Mouse (Mus musculus) kidney, postnatal 14 days (tissue): ENCODE results near the gene Itgb4.
A peak's percentile ranks its signal among the peaks of the same experiment; 100 is the strongest.

ENCODE experiments used
- DNase-seq: peaks from one replicate; pipeline ENCODE4 v3.0.0; 2022; ENCODE audit warnings: mixed read lengths

Itgb4 gene

GRCm38 (mm10) chr11:115970006-115970673, 4.4 kb upstream of the Itgb4 start:
- DNase-seq: peak; percentile 38

- peak; percentile 66 for DNase-seq
Observed at GRCm38 (mm10) chr11:115971016-115971415, 3.5 kb upstream of the Itgb4 start.

- no peak for DNase-seq
Observed at GRCm38 (mm10) chr11:115975083-115975420, 543 bp downstream of the Itgb4 start.

- no peak for DNase-seq
Observed at GRCm38 (mm10) chr11:115975544-115975943, 1.0 kb downstream of the Itgb4 start.

- DNase-seq: no peak
Observed at GRCm38 (mm10) chr11:115982472-115982871, 8.0 kb downstream of the Itgb4 start.

GRCm38 (mm10) chr11:115983291-115983690, 8.8 kb downstream of the Itgb4 start:
- DNase-seq: no peak

- DNase-seq: no peak
Observed at GRCm38 (mm10) chr11:115989686-115990085, 15.2 kb downstream of the Itgb4 start.

GRCm38 (mm10) chr11:115992098-115992497, 17.6 kb downstream of the Itgb4 start:
- no peak for DNase-seq

- DNase-seq: no peak
Observed at GRCm38 (mm10) chr11:115995256-115995655, 20.7 kb downstream of the Itgb4 start.

- DNase-seq: no peak
Observed at GRCm38 (mm10) chr11:115997047-115997446, 22.5 kb downstream of the Itgb4 start.

- no peak for DNase-seq
Observed at GRCm38 (mm10) chr11:115997662-115998061, 23.2 kb downstream of the Itgb4 start.

- no peak for DNase-seq
Observed at GRCm38 (mm10) chr11:115999027-115999426, 24.5 kb downstream of the Itgb4 start.

- peak; percentile 82 for DNase-seq
Observed at GRCm38 (mm10) chr11:115999538-116000143, 25.1 kb downstream of the Itgb4 start.

- DNase-seq: no peak
Observed at GRCm38 (mm10) chr11:116000607-116001006, 26.1 kb downstream of the Itgb4 start.

GRCm38 (mm10) chr11:116001725-116002124, 27.2 kb downstream of the Itgb4 start:
- no peak for DNase-seq

GRCm38 (mm10) chr11:116002894-116003293, 28.4 kb downstream of the Itgb4 start:
- DNase-seq: no peak

- no peak for DNase-seq
Observed at GRCm38 (mm10) chr11:116004186-116004823, 29.8 kb downstream of the Itgb4 start.

GRCm38 (mm10) chr11:116004840-116005700, 30.6 kb downstream of the Itgb4 start:
- peak; percentile 87 for DNase-seq

GRCm38 (mm10) chr11:116005701-116006419, 31.4 kb downstream of the Itgb4 start:
- DNase-seq: no peak

GRCm38 (mm10) chr11:116007095-116007850, 32.8 kb downstream of the Itgb4 start:
- no peak for DNase-seq

- DNase-seq: no peak
Observed at GRCm38 (mm10) chr11:116008411-116008810, 33.9 kb downstream of the Itgb4 start.
